Mouse (Mus musculus) hindbrain, embryonic 13.5 days (tissue): ENCODE results near the gene Rb1. TPM values are rescaled to one million over a fixed set of nuclear protein-coding genes. Genes with fewer than 3 reads are reported as not detected.

Experiments used
- ATAC-seq: fragments of 200-750 bp; cut with Nextera tagmentation; 2 replicates; pipeline ENCODE4 v1.8.0; 2017; ENCODE audit warnings: moderate TSS enrichment; ENCODE audit not compliant: low FRiP score
- H3K27ac ChIP-seq: fragments of 300-500 bp; sonication (generic); 2 replicates; pipeline ENCODE4 v1.5.1; 2015; ENCODE audit warnings: inconsistent platforms, mild to moderate bottlenecking, moderate library complexity
- H3K27me3 ChIP-seq: fragments of 300-500 bp; sonication (generic); 2 replicates; pipeline ENCODE4 v1.6.1; 2015; ENCODE audit warnings: mild to moderate bottlenecking, inconsistent platforms
- H3K36me3 ChIP-seq: fragments of 300-500 bp; sonication (generic); 2 replicates; pipeline ENCODE4 v1.6.1; 2015; ENCODE audit warnings: mild to moderate bottlenecking, inconsistent platforms
- H3K4me1 ChIP-seq: fragments of 300-500 bp; sonication (generic); replicated peaks from 2 replicates; pipeline ENCODE4 v1.6.1; 2015; ENCODE audit warnings: inconsistent platforms
- H3K4me2 ChIP-seq: fragments of 300-500 bp; sonication (generic); 2 replicates; pipeline ENCODE4 v1.6.1; 2015; ENCODE audit warnings: inconsistent platforms, mild to moderate bottlenecking, moderate library complexity
- H3K4me3 ChIP-seq: fragments of 300-500 bp; sonication (generic); 2 replicates; pipeline ENCODE4 v1.5.1; 2015; ENCODE audit warnings: mild to moderate bottlenecking, inconsistent platforms
- H3K9ac ChIP-seq: fragments of 300-500 bp; sonication (generic); 2 replicates; pipeline ENCODE4 v1.6.1; 2015; ENCODE audit warnings: mild to moderate bottlenecking, inconsistent platforms
- H3K9me3 ChIP-seq: fragments of 300-500 bp; sonication (generic); 2 replicates; pipeline ENCODE4 v1.6.1; 2016; ENCODE audit warnings: inconsistent platforms
- WGBS: fragments of 180-500 bp; shearing (Covaris S2); methylation state at CpG from one replicate; pipeline ENCODE4 v1.1.7; 2015; 5-methylcytosine and 5-hydroxymethylcytosine counted together
- polyA plus RNA-seq: library from polyadenylated mRNA; unstranded; fragments of >200 nt; fragmentation: Nextera tagmentation; extraction: Ambion mirVana; gene quantifications from 2 replicates; pipeline ENCODE4 v1.2.1, GENCODE M21; 2015

The Rb1 gene
- polyA plus RNA-seq = 21.8 and 22.4 TPM in 2 replicates

DNA sequence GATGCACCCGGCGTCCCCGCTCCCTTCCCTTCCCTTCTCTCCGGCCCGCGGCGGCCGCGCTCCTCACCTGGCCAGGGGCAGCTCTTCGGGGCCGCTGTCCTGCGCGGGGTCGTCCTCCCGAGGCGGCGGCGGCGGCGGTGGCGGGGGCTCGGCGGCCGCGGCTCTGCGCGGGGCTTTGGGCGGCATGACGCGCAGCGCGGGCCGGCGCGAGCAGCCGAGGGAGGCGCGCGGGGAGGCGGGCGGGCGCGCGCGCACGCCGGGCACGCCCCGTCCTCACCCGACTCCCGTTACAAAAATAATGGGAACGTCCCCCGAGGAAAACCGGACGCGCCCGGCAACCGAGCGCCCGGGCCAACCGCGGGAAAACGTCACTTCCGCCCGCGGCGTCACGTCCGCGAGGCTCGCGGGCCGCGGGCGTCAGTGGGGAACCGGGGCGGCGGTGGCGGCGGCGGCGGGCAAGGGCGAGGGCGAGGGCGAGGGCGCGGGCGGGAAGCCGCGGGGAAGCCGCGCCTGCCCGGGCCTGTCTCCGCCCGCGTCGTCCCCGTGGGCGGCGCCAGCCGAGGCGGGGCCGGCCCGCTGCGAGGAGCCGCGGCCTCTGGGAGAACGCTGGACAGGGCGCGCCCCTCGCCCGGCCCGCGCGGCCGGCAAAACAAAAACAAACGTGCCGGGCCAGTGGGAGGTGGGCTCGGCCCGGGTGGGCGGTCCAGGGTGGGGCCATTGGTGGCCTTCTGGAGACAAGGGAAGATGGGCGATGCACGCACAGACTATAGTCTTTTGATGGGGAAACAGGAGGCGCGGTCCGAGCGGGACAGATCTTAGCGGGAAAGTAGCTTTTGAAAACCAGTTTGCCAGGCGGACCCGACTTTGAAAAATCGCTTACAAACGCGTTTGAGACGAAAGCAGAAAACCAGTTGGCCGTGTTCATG lies at the start of gene Rb1:
TSS of gene Rb1 (minus strand) at position 367 of the 926 bp plus-strand sequence.
- Histone ChIP-seq H3K4me1 (peaks cover 23% of the 10 kb centered on the region), H3K36me3 (no peaks in the 10 kb centered on the region), H3K9me3 (no peaks in the 10 kb centered on the region), H3K27ac (peak within 1 kb of the TSS; percentile 97), H3K27me3 (no peaks in the 10 kb centered on the region), H3K9ac (peak within 1 kb of the TSS; percentile 94), H3K4me2 (peak within 1 kb of the TSS; percentile 88), H3K4me3 (peak within 1 kb of the TSS; percentile 93)
- under 1% methylated on average over 103 of the region's 135 CpGs for WGBS
- ATAC-seq = peak; percentile 90

DNA sequence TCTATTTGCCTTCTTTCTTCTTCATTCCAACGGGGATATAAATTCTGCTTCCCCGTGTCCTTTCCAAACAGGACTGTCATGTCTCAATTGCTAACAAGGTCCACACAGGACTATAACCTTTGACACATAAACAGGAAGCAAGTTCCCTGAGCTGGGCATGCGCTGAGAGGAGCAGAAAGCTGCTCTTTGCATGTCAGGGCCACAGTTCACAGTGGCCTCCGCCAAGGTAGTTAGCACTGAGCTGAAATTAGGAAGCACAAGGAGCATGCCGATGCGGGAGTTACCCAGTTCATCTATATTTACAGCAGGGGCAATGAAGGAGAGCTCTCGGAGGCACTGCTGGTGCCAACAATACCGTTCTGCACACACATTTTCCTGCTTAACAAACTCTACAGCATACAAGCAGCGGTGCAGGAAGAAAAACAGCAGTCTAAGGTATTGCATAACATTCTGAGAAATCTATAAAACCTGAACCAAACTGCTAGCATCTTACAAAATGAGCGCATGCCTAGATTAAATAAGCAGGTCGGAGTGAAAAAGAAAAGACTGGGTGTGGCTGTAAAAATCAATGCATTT lies 48.8 kb upstream of the Rb1 start:
- Histone ChIP-seq H3K27ac (0 out of 2 replicates have a peak overlapping the region, but pooled peaks have one; percentile 24), H3K4me2 (no peak overlapping the region), H3K27me3 (no peaks in the 10 kb centered on the region), H3K4me1 (peaks cover 17% of the 10 kb centered on the region), H3K4me3 (no peak overlapping the region), H3K9ac (no peak overlapping the region), H3K36me3 (peaks cover 23% of the 10 kb centered on the region), H3K9me3 (no peaks in the 10 kb centered on the region)
- 70% methylated on average over 11 of the region's 11 CpGs for WGBS
- no peak for ATAC-seq

DNA sequence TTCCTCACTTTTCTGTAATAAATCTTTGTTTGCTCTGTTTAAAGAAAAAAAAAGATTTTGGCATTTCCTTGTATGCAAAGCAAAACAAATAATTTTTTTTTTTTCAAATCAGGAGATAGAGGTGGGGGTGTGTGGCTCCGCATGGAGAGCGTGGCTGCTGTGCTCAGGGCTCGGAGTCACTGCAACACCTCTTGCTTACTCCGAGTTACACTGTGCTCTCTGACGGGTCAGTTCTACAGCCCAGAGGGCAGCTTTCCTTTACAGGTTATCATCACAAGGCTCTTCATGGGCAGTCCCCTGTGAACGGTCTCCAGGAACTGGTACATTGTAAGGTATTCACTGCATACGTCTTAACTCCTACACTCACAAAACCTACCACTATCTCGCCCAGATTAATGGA lies 48.0 kb upstream of the Rb1 start:
- Histone ChIP-seq H3K4me1 (peaks cover 17% of the 10 kb centered on the region), H3K4me2 (no peak overlapping the region), H3K36me3 (peaks cover 20% of the 10 kb centered on the region), H3K27ac (no peak overlapping the region), H3K9ac (no peak overlapping the region), H3K27me3 (no peaks in the 10 kb centered on the region), H3K9me3 (no peaks in the 10 kb centered on the region), H3K4me3 (no peak overlapping the region)
- ATAC-seq = no peak
- 88% methylated on average over 8 of the region's 8 CpGs for WGBS

DNA sequence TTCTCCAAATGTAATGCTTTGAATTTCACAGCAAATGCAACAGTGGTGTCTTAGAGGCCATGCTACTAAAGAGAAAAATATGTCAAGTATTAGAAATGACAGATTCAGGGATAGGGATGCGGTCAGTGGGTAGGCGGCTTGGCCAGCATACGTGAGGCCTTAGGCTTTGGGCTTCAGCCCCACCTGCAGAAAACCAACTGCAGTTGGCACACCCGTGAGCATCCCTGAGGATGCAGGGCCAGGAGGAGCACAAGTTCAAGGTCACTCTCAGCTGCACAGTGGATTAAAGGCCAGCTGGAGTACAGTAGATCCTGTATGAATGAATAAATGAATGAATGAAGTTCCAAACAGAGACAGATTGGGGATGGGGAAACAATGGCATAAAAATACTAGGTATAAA lies 47.4 kb upstream of the Rb1 start:
- Histone ChIP-seq H3K4me1 (peaks cover 17% of the 10 kb centered on the region), H3K4me3 (no peak overlapping the region), H3K9ac (no peak overlapping the region), H3K9me3 (no peaks in the 10 kb centered on the region), H3K27me3 (no peaks in the 10 kb centered on the region), H3K4me2 (no peak overlapping the region), H3K36me3 (peaks cover 24% of the 10 kb centered on the region), H3K27ac (no peak overlapping the region)
- WGBS = 93% methylated on average over 4 of the region's 4 CpGs
- ATAC-seq = no peak

DNA sequence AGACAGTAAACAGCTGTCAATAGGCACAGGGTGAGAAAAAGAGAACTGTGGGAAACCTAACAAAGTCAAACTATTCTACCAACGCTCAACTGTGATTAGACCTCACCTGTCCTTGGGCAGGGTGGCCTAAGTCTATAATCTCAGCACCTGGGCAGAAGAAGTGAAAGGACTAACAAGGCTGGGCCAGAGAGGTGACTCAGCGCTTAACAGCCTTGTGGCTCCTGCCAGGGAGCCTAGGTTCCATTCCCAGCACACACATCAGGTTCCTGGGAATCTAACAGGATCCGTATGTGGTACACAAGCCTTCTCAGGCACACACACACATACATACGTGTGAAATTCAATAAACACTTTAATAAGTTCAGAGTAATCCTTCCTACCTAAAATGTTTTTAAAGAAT lies 46.0 kb upstream of the Rb1 start:
- Histone ChIP-seq H3K4me3 (no peak overlapping the region), H3K36me3 (peaks cover 34% of the 10 kb centered on the region), H3K27me3 (no peaks in the 10 kb centered on the region), H3K27ac (no peak overlapping the region), H3K4me1 (peaks cover 11% of the 10 kb centered on the region), H3K4me2 (no peak overlapping the region), H3K9me3 (no peaks in the 10 kb centered on the region), H3K9ac (no peak overlapping the region)
- no peak for ATAC-seq
- whole genome bisulfite sequencing = 92% methylated on average over 4 of the region's 4 CpGs

DNA sequence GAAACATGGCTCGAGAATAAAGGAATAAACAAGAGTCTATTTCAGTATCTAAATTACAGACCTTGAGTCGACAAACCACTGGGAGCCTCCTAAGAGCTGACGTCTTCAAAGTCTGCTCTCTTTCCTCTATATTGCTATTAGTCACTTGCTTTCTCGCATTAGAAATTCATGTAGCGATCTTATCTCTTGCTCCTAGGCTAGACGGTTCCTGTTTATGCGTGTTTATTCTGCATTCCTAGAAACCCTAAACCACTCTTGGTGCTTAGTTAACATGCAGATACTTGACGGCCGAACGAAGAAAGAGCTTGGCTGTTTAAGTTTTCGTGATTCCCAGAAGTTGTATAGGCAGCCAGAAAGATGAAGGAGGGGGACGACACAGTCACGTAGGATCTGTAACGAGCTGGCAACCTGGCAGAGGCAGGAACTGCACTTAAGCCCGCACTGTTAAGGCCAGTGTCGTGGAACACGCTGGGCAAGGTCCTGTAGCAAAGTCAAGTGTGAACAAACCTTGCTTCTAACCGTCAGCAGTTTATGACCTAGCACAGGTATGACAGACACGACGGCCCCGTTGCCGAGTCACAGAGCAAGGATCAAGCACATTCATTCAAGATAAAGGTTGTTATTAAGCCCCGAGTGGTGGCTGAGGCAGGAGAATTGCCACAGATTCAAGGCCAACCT lies 45.2 kb upstream of the Rb1 start:
- Histone ChIP-seq H3K4me1 (peaks cover 11% of the 10 kb centered on the region), H3K4me2 (no peak overlapping the region), H3K4me3 (no peak overlapping the region), H3K36me3 (peaks cover 42% of the 10 kb centered on the region), H3K27ac (no peak overlapping the region), H3K9ac (no peak overlapping the region), H3K27me3 (no peaks in the 10 kb centered on the region), H3K9me3 (no peaks in the 10 kb centered on the region)
- no peak for ATAC-seq
- WGBS = 92% methylated on average over 23 of the region's 23 CpGs

DNA sequence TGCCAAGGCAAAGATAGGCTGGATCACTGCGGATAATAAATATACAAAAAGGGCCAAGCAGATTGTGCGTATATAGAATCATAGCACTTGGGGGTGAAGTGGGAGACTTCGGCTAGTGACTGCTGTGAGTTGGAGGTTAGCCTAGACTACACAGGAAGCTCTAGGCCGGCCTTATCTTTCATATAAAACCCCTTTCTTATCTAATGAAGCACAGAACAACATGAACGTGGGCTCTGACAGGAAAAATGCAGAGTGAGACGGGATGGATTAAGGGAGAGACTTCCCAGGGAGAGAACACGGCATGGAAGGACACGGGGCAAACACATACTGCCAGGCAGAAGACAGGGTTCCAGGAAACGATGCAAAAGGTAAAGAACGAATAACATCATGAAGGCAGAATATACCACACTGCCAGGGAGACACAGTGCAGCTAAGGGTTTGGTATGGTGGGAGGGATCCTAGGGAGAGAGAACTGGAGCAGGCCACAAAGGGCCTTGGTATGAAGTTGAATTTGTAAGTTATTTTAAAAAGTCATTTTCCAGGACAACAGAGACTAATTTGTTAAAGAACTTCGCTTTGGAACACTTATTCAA lies 44.6 kb upstream of the Rb1 start:
- WGBS = 89% methylated on average over 11 of the region's 11 CpGs
- Histone ChIP-seq H3K4me1 (peaks cover 8% of the 10 kb centered on the region), H3K4me3 (no peak overlapping the region), H3K36me3 (peaks cover 48% of the 10 kb centered on the region), H3K4me2 (no peak overlapping the region), H3K9me3 (no peaks in the 10 kb centered on the region), H3K9ac (no peak overlapping the region), H3K27me3 (no peaks in the 10 kb centered on the region), H3K27ac (no peak overlapping the region)
- ATAC-seq = no peak

DNA sequence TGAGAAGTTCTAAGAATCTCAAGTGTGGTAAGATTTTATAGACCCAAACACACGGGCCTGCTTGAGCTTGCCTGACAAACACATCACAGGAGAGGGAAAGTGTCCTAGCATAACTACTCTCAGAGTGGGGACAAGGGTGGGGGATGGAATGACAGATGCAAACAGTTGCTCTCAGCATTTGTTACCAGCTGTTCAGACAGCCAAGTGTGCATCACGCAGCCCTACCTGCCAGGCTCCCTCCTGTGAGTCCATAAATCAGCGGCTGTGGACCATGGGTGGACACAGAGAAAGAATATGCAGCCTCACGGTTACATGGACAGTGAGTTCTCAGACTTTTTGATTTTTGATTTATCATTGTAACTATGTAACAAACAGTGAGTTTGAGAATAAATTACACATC lies 44.0 kb upstream of the Rb1 start:
- Histone ChIP-seq H3K9ac (no peak overlapping the region), H3K36me3 (peaks cover 54% of the 10 kb centered on the region), H3K9me3 (no peaks in the 10 kb centered on the region), H3K27ac (no peak overlapping the region), H3K4me2 (no peak overlapping the region), H3K4me1 (peaks cover 8% of the 10 kb centered on the region), H3K27me3 (no peaks in the 10 kb centered on the region), H3K4me3 (no peak overlapping the region)
- ATAC-seq = no peak
- 82% methylated on average over 4 of the region's 4 CpGs for WGBS

DNA sequence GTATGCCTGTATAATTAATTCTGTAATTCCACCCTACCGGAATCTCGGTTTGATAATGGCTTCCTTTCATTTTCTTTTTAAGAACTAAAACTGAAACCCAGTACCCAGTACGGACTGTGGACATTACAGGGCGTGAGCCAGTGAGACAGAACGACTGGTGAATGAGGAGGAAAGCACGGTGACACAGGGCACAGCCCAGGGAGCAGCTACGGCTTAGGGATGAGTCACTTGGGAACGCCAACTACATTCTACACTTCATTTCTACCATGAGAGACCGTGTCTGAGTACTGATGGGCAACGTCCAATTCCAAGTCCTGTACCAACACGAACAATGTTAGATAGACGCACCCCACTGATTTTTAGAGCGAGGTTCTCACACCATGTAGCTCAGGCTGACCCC lies 43.3 kb upstream of the Rb1 start:
- H3K27me3 ChIP-seq = no peaks in the 10 kb centered on the region
- WGBS = 93% methylated on average over 13 of the region's 13 CpGs
- peaks cover 60% of the 10 kb centered on the region for H3K36me3 ChIP-seq
- no peak overlapping the region for H3K4me3 ChIP-seq
- H3K9ac ChIP-seq = no peak overlapping the region
- H3K4me2 ChIP-seq = no peak overlapping the region
- H3K9me3 ChIP-seq = no peaks in the 10 kb centered on the region
- ATAC-seq = no peak
- H3K27ac ChIP-seq = no peak overlapping the region
- H3K4me1 ChIP-seq = peaks cover 1% of the 10 kb centered on the region; the same call in 1 of the 2 replicates

DNA sequence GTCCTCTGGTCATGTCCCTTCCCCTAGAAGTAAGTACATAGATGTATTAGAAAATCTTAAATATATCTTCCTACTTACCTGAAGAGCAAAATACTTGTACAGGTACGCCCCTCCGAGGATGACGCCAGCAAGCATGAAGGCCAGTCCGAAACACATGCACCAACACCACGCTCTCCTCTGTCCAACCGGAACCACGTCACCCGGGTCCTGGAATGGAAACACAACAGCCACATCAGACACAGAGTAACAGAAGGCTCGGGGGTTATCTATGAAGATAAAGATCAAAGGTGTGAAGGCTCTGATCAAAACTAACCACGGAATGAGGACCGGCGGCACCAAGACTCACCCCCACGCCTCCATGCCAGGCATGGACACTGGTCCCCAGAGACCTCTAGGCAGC lies 42.6 kb upstream of the Rb1 start:
- 97% methylated on average over 13 of the region's 13 CpGs for WGBS
- peaks cover 68% of the 10 kb centered on the region for H3K36me3 ChIP-seq
- no peak for ATAC-seq

DNA sequence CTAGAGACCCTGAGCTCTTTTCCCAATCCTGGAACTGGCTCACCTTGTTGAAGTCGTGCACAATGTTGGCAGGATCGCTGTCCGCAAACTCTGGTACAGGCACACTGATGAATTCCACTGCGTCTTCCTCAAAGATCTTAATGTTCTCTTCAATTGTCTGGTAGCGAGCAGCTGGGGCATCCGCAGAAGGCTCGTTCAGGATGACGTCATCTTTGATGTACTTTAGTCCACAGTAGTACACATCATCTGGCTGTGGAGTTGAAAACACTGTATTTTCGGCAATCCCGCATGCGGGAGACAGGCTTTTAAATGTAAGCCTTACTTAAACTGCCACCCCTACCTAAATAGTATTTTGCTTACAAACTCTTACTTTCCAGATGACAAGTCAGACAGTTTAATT lies 40.7 kb upstream of the Rb1 start:
- Histone ChIP-seq H3K36me3 (peaks cover 79% of the 10 kb centered on the region), H3K4me1 (no peaks in the 10 kb centered on the region), H3K27me3 (no peaks in the 10 kb centered on the region), H3K4me3 (no peak overlapping the region), H3K9me3 (no peaks in the 10 kb centered on the region), H3K9ac (no peak overlapping the region), H3K27ac (no peak overlapping the region), H3K4me2 (no peak overlapping the region)
- 93% methylated on average over 11 of the region's 11 CpGs for WGBS
- ATAC-seq = no peak

More for the DNA sequence above, 42.6 kb upstream of the Rb1 start:
- Histone ChIP-seq H3K9me3 (no peaks in the 10 kb centered on the region), H3K9ac (no peak overlapping the region), H3K27ac (no peak overlapping the region), H3K4me1 (no peaks in the 10 kb centered on the region; the same call in 1 of the 2 replicates), H3K27me3 (no peaks in the 10 kb centered on the region), H3K4me2 (no peak overlapping the region), H3K4me3 (no peak overlapping the region)

DNA sequence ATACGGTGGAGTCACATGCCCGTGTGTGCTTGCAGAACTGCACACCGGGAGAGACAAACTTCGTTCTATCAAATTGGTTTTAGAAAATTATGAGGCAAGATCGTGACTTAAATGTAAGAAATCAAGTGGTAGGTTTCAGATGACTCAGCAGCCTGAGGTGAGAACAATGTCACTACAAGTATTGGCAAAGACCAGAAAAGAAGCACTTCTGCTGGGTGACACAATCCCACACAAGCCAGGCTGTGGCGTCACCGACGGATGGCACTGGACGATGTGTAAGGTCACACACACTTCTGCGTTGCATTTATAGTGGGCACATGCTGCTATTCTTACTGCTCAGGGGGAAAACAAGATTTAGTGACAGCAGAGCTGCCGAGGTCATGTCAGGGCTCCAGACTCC lies 38.2 kb upstream of the Rb1 start:
- ATAC-seq = no peak
- Histone ChIP-seq H3K4me1 (no peaks in the 10 kb centered on the region), H3K36me3 (peaks cover 96% of the 10 kb centered on the region), H3K27ac (no peak overlapping the region), H3K4me2 (no peak overlapping the region), H3K4me3 (no peak overlapping the region), H3K9me3 (no peaks in the 10 kb centered on the region), H3K9ac (no peak overlapping the region), H3K27me3 (no peaks in the 10 kb centered on the region)
- 95% methylated on average over 11 of the region's 11 CpGs for WGBS
